Mouse (Mus musculus): ENCODE data around the gene Mrpl27. TPM values are rescaled to one million over a fixed set of nuclear protein-coding genes. Genes with fewer than 3 reads are reported as not detected.

Gene Mrpl27
- total RNA-seq, 1 experiment = 56.3 TPM

DNA sequence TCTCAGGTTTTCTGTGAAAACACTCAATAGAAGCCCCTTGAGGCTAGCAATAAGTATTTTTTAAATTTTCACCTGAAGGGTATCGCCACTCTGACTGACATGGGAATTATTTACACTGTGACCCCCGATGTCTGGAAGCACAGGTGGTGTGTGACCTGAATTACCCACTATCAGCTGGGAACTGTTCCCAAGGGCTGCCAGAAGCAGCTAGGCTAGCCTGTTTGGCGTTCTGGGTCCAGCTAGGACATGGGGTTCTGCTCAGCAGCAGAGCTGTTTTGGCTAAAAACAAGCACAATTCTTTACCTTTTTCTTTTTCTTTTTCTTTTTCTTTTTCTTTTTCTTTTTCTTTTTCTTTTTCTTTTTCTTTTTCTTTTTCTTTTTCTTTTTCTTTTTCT is 48.6 kb downstream of the Mrpl27 start:
- no peaks in the 10 kb centered on the region for H3K36me3 ChIP-seq (ENCODE audit: control insufficient read depth, insufficient read depth, low read length, poor library complexity, severe bottlenecking)
- H3K4me3 ChIP-seq (ENCODE audit: insufficient read depth in 1 of 2, low read depth in 1 of 2, low read length in 2 of 2, poor library complexity in 1 of 2, severe bottlenecking in 1 of 2) = no peak overlapping the region
- TF ChIP-seq MAFK (IDR thresholded peaks at IDR 0.05; ENCODE audit: insufficient read depth, low read depth, low read length) (no peak), ZNF384 (IDR thresholded peaks at IDR 0.05; ENCODE audit: low read depth, low read length) (no peak), ZC3H11A (IDR thresholded peaks at IDR 0.05; ENCODE audit: borderline replicate concordance, low read depth, low read length) (no peak), HCFC1 (IDR thresholded peaks at IDR 0.05; ENCODE audit: borderline replicate concordance, insufficient read depth, low read length) (no peak), CHD2 (IDR thresholded peaks at IDR 0.05; ENCODE audit: low read depth, low read length) (no peak)
- H3K27ac ChIP-seq (ENCODE audit: insufficient read depth, low read depth, low read length, poor library complexity, severe bottlenecking) = no peak overlapping the region
- no peak for DNase-seq (ENCODE audit: low read depth, low spot score)
- H3K9ac ChIP-seq (ENCODE audit: insufficient read depth, low read depth, low read length, poor library complexity, severe bottlenecking) = no peak overlapping the region
- in situ Hi-C loops (cut with MboI; ENCODE audit: low sequenced_read_pairs in 2 of 2, unreplicated experiment in 2 of 2) = no loop called here
- no peaks in the 10 kb centered on the region for H3K9me3 ChIP-seq (ENCODE audit: control insufficient read depth, insufficient read depth, low read depth, low read length)
- H3K4me1 ChIP-seq (ENCODE audit: control insufficient read depth in 2 of 2, insufficient read depth in 2 of 2, low read length in 2 of 2, poor library complexity in 1 of 2) = peaks cover 0 to 12% of the 10 kb centered on the region in 2 experiments; a peak in 2 of 4 replicates

DNA sequence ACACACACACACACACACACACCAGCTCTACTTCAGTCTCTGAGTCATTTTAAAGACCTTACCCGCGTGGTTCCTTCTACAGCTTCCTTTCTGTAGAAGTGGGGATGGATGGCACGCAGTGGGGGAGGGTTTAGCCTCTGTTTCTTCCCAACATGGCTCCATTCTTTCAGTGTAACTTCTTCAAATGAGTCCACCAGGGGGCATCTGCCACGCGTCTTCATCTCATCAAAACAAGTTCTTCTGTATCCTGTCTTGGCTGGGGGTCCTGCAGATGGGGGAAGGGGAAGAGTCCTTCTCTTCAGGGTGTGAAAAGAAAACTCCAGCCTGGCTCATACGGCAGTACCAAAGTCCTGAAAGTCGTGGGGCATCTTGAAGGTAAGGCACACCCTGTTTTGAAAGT is 50.5 kb downstream of the Mrpl27 start:
- TF ChIP-seq ZNF384 (IDR thresholded peaks at IDR 0.05; ENCODE audit: low read depth, low read length) (no peak), MAFK (IDR thresholded peaks at IDR 0.05; ENCODE audit: insufficient read depth, low read depth, low read length) (no peak), HCFC1 (IDR thresholded peaks at IDR 0.05; ENCODE audit: borderline replicate concordance, insufficient read depth, low read length) (no peak), CHD2 (IDR thresholded peaks at IDR 0.05; ENCODE audit: low read depth, low read length) (no peak), ZC3H11A (IDR thresholded peaks at IDR 0.05; ENCODE audit: borderline replicate concordance, low read depth, low read length) (no peak)
- Histone ChIP-seq H3K9ac (ENCODE audit: insufficient read depth, low read depth, low read length, poor library complexity, severe bottlenecking) (no peak overlapping the region), H3K4me3 (ENCODE audit: insufficient read depth in 1 of 2, low read depth in 1 of 2, low read length in 2 of 2, poor library complexity in 1 of 2, severe bottlenecking in 1 of 2) (no peak overlapping the region), H3K9me3 (ENCODE audit: control insufficient read depth, insufficient read depth, low read depth, low read length) (no peaks in the 10 kb centered on the region), H3K27ac (ENCODE audit: insufficient read depth, low read depth, low read length, poor library complexity, severe bottlenecking) (no peak overlapping the region), H3K36me3 (ENCODE audit: control insufficient read depth, insufficient read depth, low read length, poor library complexity, severe bottlenecking) (no peaks in the 10 kb centered on the region), H3K4me1 (ENCODE audit: control insufficient read depth in 2 of 2, insufficient read depth in 2 of 2, low read length in 2 of 2, poor library complexity in 1 of 2) (no peaks in the 10 kb centered on the region; a peak in 1 of 4 replicates)
- in situ Hi-C loops (cut with MboI; ENCODE audit: low sequenced_read_pairs in 2 of 2, unreplicated experiment in 2 of 2) = no loop called here
- DNase-seq (ENCODE audit: low read depth, low spot score) = no peak

GRCm38 (mm10) chr11:94704472-94704871 is 50.9 kb downstream of the Mrpl27 start, which contains the start of gene Gm11541:
Gene Gm11541 (minus strand): TSS chr11:94704499.
- DNase-seq (ENCODE audit: low read depth, low spot score) = no peak
- TF ChIP-seq ZC3H11A (IDR thresholded peaks at IDR 0.05; ENCODE audit: borderline replicate concordance, low read depth, low read length) (no peak), HCFC1 (IDR thresholded peaks at IDR 0.05; ENCODE audit: borderline replicate concordance, insufficient read depth, low read length) (no peak), ZNF384 (IDR thresholded peaks at IDR 0.05; ENCODE audit: low read depth, low read length) (no peak), MAFK (IDR thresholded peaks at IDR 0.05; ENCODE audit: insufficient read depth, low read depth, low read length) (no peak), CHD2 (IDR thresholded peaks at IDR 0.05; ENCODE audit: low read depth, low read length) (no peak)

More at GRCm38 (mm10) chr11:94704472-94704871, 50.9 kb downstream of the Mrpl27 start, which contains the start of gene Gm11541:
- Histone ChIP-seq H3K27ac (ENCODE audit: insufficient read depth, low read depth, low read length, poor library complexity, severe bottlenecking) (no peak within 1 kb of the TSS), H3K36me3 (ENCODE audit: control insufficient read depth, insufficient read depth, low read length, poor library complexity, severe bottlenecking) (no peaks in the 10 kb centered on the region), H3K9ac (ENCODE audit: insufficient read depth, low read depth, low read length, poor library complexity, severe bottlenecking) (no peak within 1 kb of the TSS), H3K4me1 (ENCODE audit: control insufficient read depth in 2 of 2, insufficient read depth in 2 of 2, low read length in 2 of 2, poor library complexity in 1 of 2) (no peaks in the 10 kb centered on the region; a peak in 1 of 4 replicates), H3K4me3 (ENCODE audit: insufficient read depth in 1 of 2, low read depth in 1 of 2, low read length in 2 of 2, poor library complexity in 1 of 2, severe bottlenecking in 1 of 2) (no peak within 1 kb of the TSS), H3K9me3 (ENCODE audit: control insufficient read depth, insufficient read depth, low read depth, low read length) (no peaks in the 10 kb centered on the region)
- in situ Hi-C loops (cut with MboI; ENCODE audit: low sequenced_read_pairs in 2 of 2, unreplicated experiment in 2 of 2) = no loop called here

Other genes starting within 250 kb of the Mrpl27 start
- 1.6 and 2.2 TPM in 2 replicates for gene Cacna1g, start 179.6 kb upstream of the Mrpl27 start, total RNA-seq (2012; rRNA removed)
- 0.26 and 0.71 TPM in 2 replicates for gene Spata20, start 167.6 kb upstream of the Mrpl27 start, total RNA-seq (2012; rRNA removed)
- 0.48 and 1.7 TPM in 2 replicates for gene Epn3, start 153.8 kb upstream of the Mrpl27 start, total RNA-seq (2012; rRNA removed)
- gene Mycbpap, start 132.0 kb upstream of the Mrpl27 start, total RNA-seq (2012; rRNA removed) = 0.45 and 0.48 TPM in 2 replicates
- gene Rsad1, start 104.5 kb upstream of the Mrpl27 start, total RNA-seq (2012; rRNA removed) = 2.1 and 2.4 TPM in 2 replicates
- gene Chad, start 88.7 kb upstream of the Mrpl27 start, total RNA-seq (2012; rRNA removed) = 0.11 TPM in 1 of 2 replicates, not detected in the other
- gene Acsf2, start 51.9 kb upstream of the Mrpl27 start, total RNA-seq (2012; rRNA removed) = 5.9 and 7.4 TPM in 2 replicates
- 215 and 282 TPM in 2 replicates for gene Lrrc59, start 24.0 kb upstream of the Mrpl27 start, total RNA-seq (2012; rRNA removed)
- gene Eme1, start 197 bp downstream of the Mrpl27 start, total RNA-seq (2012; rRNA removed) = 46.1 and 57.3 TPM in 2 replicates
- 58.0 and 91.2 TPM in 2 replicates for gene Xylt2, start 23.7 kb downstream of the Mrpl27 start, total RNA-seq (2012; rRNA removed)
- gene Gm11541, start 50.7 kb downstream of the Mrpl27 start, total RNA-seq (2012; rRNA removed) = 0.18 TPM in 1 of 2 replicates, not detected in the other
- 0.32 and 0.54 TPM in 2 replicates for gene Cdc34b, start 88.0 kb downstream of the Mrpl27 start, total RNA-seq (2012; rRNA removed)
- 19.8 and 27.1 TPM in 2 replicates for gene Tmem92, start 128.9 kb downstream of the Mrpl27 start, total RNA-seq (2012; rRNA removed)